Mouse (Mus musculus) CH12F3 (cell line): ENCODE measurements around the gene Arhgap44.

Source experiments
- in situ Hi-C: fragments of 300-500 bp; cut with MboI; formaldehyde crosslinking; loops from 2 replicates; pipeline ENCODE4 v1.14.3; 2020; ENCODE audit warnings: low sequenced_read_pairs

The Arhgap44 gene

GRCm38 (mm10) chr11:65088451-65089222 lies 74.1 kb downstream of the Arhgap44 start:
- in situ Hi-C loops: no loop called here

GRCm38 (mm10) chr11:65080761-65081160 lies 82.0 kb downstream of the Arhgap44 start:
- in situ Hi-C loops: no loop called here

- in situ Hi-C loops: no loop called here
These were observed 82.5 kb downstream of the Arhgap44 start for GRCm38 (mm10) chr11:65080274-65080673.

- in situ Hi-C loops: no loop called here
These were observed 93.2 kb downstream of the Arhgap44 start for GRCm38 (mm10) chr11:65069609-65070008.

GRCm38 (mm10) chr11:65069051-65069450 lies 93.7 kb downstream of the Arhgap44 start:
- in situ Hi-C loops: no loop called here

- in situ Hi-C loops: no loop called here
These were observed 97.6 kb downstream of the Arhgap44 start for GRCm38 (mm10) chr11:65065201-65065600.

GRCm38 (mm10) chr11:65061437-65061836 lies 101.3 kb downstream of the Arhgap44 start:
- in situ Hi-C loops: no loop called here

GRCm38 (mm10) chr11:65059531-65059930 lies 103.2 kb downstream of the Arhgap44 start:
- in situ Hi-C loops: no loop called here

- in situ Hi-C loops: no loop called here
These were observed 104.4 kb downstream of the Arhgap44 start for GRCm38 (mm10) chr11:65058224-65058908.

- in situ Hi-C loops: no loop called here
These were observed 107.2 kb downstream of the Arhgap44 start for GRCm38 (mm10) chr11:65055596-65055995.

- in situ Hi-C loops: no loop called here
These were observed 108.5 kb downstream of the Arhgap44 start for GRCm38 (mm10) chr11:65054216-65054615.

GRCm38 (mm10) chr11:65050819-65051218 lies 111.9 kb downstream of the Arhgap44 start:
- in situ Hi-C loops: no loop called here

- in situ Hi-C loops: no loop called here
These were observed 113.7 kb downstream of the Arhgap44 start for GRCm38 (mm10) chr11:65049090-65049489.

- in situ Hi-C loops: no loop called here
These were observed 122.2 kb downstream of the Arhgap44 start for GRCm38 (mm10) chr11:65040556-65040955.

GRCm38 (mm10) chr11:65039517-65040095 lies 123.2 kb downstream of the Arhgap44 start:
- in situ Hi-C loops: no loop called here

- in situ Hi-C loops: no loop called here
These were observed 123.8 kb downstream of the Arhgap44 start for GRCm38 (mm10) chr11:65038996-65039395.

- in situ Hi-C loops: no loop called here
These were observed 130.5 kb downstream of the Arhgap44 start for GRCm38 (mm10) chr11:65032221-65032620.

GRCm38 (mm10) chr11:65030201-65030600 lies 132.6 kb downstream of the Arhgap44 start:
- in situ Hi-C loops: no loop called here

GRCm38 (mm10) chr11:65028049-65028448 lies 134.7 kb downstream of the Arhgap44 start:
- in situ Hi-C loops: no loop called here

GRCm38 (mm10) chr11:65022771-65023170 lies 140.0 kb downstream of the Arhgap44 start:
- in situ Hi-C loops: no loop called here

- in situ Hi-C loops: no loop called here
These were observed 142.0 kb downstream of the Arhgap44 start for GRCm38 (mm10) chr11:65020744-65021143.

GRCm38 (mm10) chr11:65016754-65017153 lies 146.0 kb downstream of the Arhgap44 start:
- in situ Hi-C loops: no loop called here
